Mouse (Mus musculus) heart, postnatal 14 days (tissue): Measurements from ENCODE around the gene Irs1. TPM values are rescaled to one million over a fixed set of nuclear protein-coding genes. Genes with fewer than 3 reads are reported as not detected.

Experiments used
- DNase-seq, 2 experiments: peaks; one replicate each; pipeline ENCODE4 v3.0.0; 2021 to 2022
- intact Hi-C: fragments of 180-260 bp; cut with DNase I; formaldehyde crosslinking; loops from one replicate; pipeline ENCODE4 v1.15.1; 2025
- total RNA-seq, 2 experiments: library from RNA; stranded (reverse); gene quantifications; 2 replicates each; pipeline ENCODE4 v1.2.3; 2021

The Irs1 gene
- total RNA-seq, 2 experiments from 2014 or later = 37.5 to 38.0 TPM

DNA sequence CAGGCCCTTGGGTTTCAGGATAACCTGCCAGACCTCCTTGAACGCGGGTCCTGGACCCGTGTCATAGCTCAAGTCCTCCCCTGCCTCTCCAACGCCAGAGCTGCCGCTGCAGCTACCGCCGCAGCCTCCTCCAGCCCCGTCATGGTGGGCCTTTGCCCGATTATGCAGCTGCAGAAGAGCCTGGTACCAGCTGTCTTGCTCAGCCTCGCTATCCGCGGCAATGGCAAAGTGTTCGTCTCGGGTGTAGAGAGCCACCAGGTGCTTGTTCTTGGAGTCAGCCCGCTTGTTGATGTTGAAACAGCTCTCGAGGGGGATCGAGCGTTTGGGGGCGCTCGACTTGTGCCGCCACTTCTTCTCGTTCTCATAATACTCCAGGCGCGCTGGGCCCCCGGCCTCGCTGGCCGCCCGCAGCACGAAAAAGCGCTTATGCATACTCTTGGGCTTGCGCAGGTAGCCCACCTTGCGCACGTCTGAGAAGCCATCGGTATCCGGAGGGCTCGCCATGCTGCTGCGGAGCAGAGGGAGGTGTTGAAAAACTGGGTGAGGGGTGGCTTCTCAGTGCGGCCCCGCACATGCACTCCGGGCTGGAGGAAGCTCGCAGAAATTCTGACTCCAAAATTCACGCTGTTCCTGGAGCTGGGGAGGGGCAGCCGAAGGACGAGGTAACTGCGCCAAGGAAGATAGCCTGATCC is 1.1 kb downstream of the Irs1 start:
- intact Hi-C loops = loop anchor here (2.0 to 10.0 kb wide), 8 partner anchors 43 to 695 kb away; no protein-coding TSS in a partner anchor
- peak; percentile 46 to 52 for DNase-seq

GRCm38 (mm10) chr1:82289116-82289989 is 1.9 kb downstream of the Irs1 start:
- peak in 1 of 2 experiments; percentile 46 for DNase-seq
- intact Hi-C loops = loop anchor here (5.0 to 10.0 kb wide), 5 partner anchors 42 to 592 kb away; no protein-coding TSS in a partner anchor

DNA sequence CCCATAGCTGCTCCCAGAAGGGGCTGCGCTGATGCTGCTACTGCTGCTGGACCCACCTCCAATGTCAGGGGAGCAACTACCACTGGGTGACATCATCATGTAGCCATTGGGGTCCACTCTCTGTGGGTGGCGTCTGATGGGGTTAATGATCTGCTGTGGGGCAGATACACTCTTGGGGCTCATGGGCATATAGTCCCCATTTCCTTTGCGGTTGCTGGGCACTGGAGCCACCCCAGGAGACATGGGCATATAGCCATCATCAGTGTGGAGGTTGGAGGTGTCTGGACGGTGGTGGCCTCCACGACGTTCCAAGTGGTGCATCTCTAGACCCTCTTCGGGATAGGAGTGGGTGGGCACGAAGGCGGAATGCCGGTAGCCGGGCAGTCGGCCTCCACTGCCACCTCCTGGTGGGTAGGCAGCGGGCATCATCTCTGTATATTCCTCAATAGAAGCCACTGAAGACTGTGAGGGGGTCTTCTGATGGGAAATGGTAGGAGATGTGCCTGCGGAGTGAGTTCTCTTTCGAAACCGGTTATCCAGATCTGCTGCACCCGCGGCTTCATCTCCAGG is 2.7 kb downstream of the Irs1 start:
- intact Hi-C loops = loop anchor here (5.0 to 10.0 kb wide), 5 partner anchors 41 to 591 kb away; no protein-coding TSS in a partner anchor
- DNase-seq = peak; percentile 24 to 40

DNA sequence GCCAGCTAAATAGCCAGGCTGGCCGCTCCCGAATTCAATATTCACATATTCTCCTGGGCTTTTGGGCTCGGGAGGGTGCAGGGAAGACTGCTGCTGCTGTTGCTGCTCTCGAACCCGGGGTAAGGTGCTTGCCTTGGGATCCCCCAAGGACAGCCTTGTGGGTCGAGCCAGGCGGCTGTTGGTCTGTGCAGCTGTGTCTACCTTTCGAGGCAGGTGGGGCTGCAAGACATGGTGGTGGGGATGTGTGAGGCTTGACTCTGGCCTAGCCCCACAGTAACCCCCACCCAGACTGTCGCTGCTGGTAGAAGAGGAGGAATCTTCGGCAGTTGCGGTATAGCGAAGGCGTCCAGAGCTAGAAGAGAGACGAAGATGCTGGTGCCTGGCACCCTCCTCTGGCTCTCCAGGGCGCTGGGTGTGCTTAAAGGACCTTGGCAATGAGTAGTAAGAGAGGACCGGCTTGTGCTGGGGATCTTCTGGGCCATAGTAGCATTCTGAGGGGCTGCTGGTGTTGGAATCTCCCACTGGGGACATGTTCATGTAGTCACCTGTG is 3.4 kb downstream of the Irs1 start:
- intact Hi-C loops = loop anchor here (5.0 to 10.0 kb wide), 5 partner anchors 41 to 591 kb away; no protein-coding TSS in a partner anchor
- DNase-seq = peak; percentile 13 to 21

- DNase-seq = peak; percentile 31 to 36
- intact Hi-C loops = loop anchor here (5.0 to 10.0 kb wide), 5 partner anchors 40 to 590 kb away; no protein-coding TSS in a partner anchor
Measured at GRCm38 (mm10) chr1:82287052-82287775, 4.0 kb downstream of the Irs1 start.

- intact Hi-C loops = loop anchor here (5.0 to 10.0 kb wide), 5 partner anchors 39 to 589 kb away; no protein-coding TSS in a partner anchor
- peak in 1 of 2 experiments; percentile 9 for DNase-seq
Measured at GRCm38 (mm10) chr1:82286190-82287051, 4.8 kb downstream of the Irs1 start.

DNA sequence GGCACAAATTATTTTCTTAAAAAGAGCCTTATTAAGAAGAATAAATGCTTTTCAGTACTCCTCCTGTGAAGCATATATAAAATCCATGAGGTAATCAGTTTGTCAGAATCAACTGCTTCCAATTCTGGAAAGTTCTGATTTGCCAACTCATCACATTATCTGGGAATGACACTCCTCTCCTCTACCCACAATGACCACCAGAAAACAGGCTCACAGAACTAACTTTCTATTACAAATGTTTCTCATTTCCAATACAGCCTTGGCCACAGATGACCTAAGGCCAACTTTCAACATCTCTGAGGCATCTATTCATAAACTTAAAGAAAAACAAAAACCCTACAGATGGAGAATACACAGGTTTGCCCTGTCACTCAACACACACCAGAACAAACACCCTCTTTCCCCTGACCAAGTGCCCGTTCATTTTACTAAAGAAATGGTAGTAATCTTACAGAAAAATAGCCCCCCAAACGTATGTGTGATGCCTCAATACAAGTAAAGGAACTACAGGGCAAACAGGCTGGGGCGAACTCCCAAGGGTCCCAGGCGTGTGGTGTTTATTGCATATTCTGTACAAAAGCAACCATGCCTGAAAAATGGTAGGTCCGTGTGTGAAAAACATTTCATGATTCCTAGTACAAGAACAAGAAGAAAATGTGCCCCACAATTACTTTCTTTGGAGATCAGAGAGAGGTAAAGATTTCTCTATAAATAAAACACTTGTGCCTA is 5.6 kb downstream of the Irs1 start:
- intact Hi-C loops = loop anchor here (5.0 to 10.0 kb wide), 5 partner anchors 38 to 588 kb away; no protein-coding TSS in a partner anchor
- DNase-seq = no peak

GRCm38 (mm10) chr1:82284403-82284802 is 6.8 kb downstream of the Irs1 start:
- intact Hi-C loops = loop anchor here (10.0 kb wide), 2 partner anchors 160 to 270 kb away; no protein-coding TSS in a partner anchor
- DNase-seq = no peak

DNA sequence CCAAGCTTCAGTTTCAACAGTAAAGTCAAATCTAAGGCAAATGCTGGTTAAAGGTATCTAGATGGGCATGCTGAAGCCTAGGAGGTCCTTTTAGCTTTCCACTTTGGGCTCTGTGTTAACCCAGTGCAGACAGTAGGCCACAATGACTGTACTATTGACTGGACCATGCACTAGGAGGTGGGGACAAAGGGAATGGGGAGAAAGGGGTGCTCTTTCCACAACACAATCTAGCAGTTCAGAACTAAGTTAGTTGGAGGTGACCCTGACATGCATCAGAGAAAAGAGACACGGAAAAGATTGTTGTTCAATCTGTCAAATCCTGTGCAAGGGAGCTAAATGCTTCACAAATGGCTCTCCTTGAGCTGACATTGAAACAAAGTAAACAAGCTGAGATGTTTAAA is 7.3 kb downstream of the Irs1 start:
- DNase-seq = peak in 1 of 2 experiments; percentile 25
- intact Hi-C loops = loop anchor here (10.0 kb wide), 2 partner anchors 159 to 269 kb away; no protein-coding TSS in a partner anchor

- intact Hi-C loops = loop anchor here (10.0 kb wide), 2 partner anchors 158 to 268 kb away; no protein-coding TSS in a partner anchor
- peak; percentile 89 to 92 for DNase-seq
Measured at GRCm38 (mm10) chr1:82282992-82283611, 8.1 kb downstream of the Irs1 start.

DNA sequence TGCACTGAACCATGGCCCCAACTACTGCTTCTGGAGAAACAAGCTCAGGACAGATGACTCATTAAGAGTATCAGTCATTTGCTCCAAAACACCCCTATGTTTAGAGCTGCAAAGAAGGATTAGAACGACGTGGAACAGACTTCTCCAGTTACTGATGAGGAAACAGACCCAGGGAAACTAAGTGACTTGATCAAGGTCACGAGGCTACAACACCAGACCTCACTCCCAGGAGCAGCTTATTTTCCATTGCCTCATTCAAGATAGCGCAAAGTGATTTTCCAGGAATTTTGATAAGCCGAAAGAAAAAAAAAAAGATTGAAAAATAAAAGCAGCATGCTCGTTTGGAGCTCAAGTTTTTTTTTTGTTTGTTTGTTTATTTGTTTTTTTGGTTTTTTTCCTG is 9.4 kb downstream of the Irs1 start:
- no peak for DNase-seq
- intact Hi-C loops = loop anchor here (10.0 kb wide), 2 partner anchors 157 to 267 kb away; no protein-coding TSS in a partner anchor

- intact Hi-C loops = loop anchor here (10.0 kb wide), 2 partner anchors 155 to 265 kb away; no protein-coding TSS in a partner anchor
- no peak for DNase-seq
Measured at GRCm38 (mm10) chr1:82279768-82280167, 11.4 kb downstream of the Irs1 start.

- intact Hi-C loops = no loop called here
- no peak for DNase-seq
Measured at GRCm38 (mm10) chr1:82274361-82274760, 16.9 kb downstream of the Irs1 start.

DNA sequence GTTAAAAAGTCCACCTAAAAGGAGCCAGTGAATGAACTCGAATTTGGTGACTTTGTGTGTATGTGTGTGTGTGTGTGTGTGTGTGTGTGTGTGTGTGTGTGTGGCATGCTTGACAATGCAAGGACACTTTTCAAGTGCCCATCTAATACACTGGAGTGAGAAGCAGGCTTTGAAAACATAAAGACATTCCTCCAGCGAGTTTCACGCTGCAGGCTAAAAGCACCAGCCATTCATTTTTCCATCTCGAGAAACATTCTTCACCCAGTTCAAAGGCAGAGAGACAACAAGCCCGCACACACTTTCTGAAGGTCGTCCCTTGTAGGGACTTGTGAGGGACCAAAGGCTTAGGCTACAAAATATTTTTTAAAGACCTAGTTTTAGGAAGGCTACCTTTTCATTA is 17.7 kb downstream of the Irs1 start:
- no peak for DNase-seq
- intact Hi-C loops = no loop called here

GRCm38 (mm10) chr1:82272231-82272630 is 19.0 kb downstream of the Irs1 start:
- intact Hi-C loops = no loop called here

DNA sequence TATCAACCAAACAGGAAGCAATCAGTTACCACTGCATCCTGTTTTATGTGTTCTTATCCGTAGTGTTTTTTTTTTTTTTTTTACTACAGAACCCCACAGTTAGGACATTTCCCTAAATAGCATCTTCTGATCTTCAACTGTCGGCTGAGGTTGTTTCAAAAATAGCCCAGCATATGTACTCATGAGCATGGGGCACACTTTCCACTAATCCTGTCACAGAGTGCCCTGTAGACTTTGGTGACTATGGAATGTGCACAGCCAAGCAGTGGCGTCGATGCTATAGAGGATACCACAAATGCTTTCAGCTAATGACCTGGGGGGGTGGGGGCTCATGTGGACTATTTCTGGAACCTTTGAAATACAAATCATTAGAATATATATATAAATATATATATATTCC is 23.7 kb downstream of the Irs1 start:
- intact Hi-C loops = no loop called here
- DNase-seq = no peak

More at GRCm38 (mm10) chr1:82272231-82272630, 19.0 kb downstream of the Irs1 start:
- DNase-seq = no peak

DNA sequence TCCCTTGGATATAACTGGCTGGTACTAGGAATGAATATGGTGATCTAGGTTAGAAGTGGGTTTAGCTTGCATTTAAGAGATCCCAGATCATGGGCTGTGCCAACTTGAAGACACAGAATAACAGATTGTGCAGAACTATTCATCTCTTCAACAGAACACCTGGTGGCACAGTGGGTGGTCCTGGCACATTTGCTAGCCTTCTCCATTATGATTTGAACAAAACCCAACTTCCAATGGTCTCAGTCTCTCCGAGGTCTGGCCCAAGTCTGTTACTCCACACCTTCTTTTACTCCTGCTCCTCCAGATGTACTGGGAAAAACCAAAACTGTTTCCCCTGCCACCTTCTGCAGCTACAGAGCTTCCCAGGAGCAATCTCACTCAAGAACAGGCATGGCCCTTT is 28.9 kb downstream of the Irs1 start:
- intact Hi-C loops = no loop called here

More for the DNA sequence above, 28.9 kb downstream of the Irs1 start:
- no peak for DNase-seq
